Mouse (Mus musculus) kidney, postnatal 25 days (tissue): ENCODE results near the gene Olfr920.

ENCODE experiments used
- DNase-seq, 2 experiments: peaks; one replicate each; pipeline ENCODE4 v3.0.0; 2021; ENCODE audit warnings: mixed read lengths in 2 of 2

Olfr920 gene

GRCm38 (mm10) chr9:38751999-38752398 lies at the start of gene Olfr920:
TSS of gene Olfr920 (plus strand) at chr9:38752299.
- DNase-seq = no peak

GRCm38 (mm10) chr9:38718102-38718501 lies 34.0 kb upstream of the Olfr920 start, which contains the start of gene Vwa5a:
TSS of gene Vwa5a (plus strand) at chr9:38718268.
- DNase-seq = peak in 1 of 2 experiments; percentile 52

GRCm38 (mm10) chr9:38718927-38719441 lies 33.1 kb upstream of the Olfr920 start:
- DNase-seq = peak; percentile 15 to 41

DNA sequence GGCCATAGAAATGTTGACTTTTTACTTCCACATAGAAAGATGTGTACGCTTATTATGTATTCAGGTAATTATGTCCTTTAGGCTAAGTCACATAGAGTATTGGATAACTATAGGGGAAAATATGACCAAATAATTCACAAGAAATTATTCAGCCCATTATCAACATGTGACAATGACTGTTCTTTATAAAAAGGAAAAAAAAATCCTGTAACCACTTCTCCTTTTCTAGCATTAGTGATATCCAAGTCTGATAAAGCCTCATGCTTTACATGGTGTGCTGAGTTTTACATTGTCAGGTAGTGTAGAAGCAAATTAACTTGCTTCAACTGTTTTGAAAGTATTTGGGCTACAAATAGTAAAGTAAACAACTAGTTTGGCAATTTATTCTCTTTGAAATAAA lies 28.1 kb upstream of the Olfr920 start:
- DNase-seq = no peak

- DNase-seq = no peak
Observed at GRCm38 (mm10) chr9:38728218-38728617, 23.9 kb upstream of the Olfr920 start.

DNA sequence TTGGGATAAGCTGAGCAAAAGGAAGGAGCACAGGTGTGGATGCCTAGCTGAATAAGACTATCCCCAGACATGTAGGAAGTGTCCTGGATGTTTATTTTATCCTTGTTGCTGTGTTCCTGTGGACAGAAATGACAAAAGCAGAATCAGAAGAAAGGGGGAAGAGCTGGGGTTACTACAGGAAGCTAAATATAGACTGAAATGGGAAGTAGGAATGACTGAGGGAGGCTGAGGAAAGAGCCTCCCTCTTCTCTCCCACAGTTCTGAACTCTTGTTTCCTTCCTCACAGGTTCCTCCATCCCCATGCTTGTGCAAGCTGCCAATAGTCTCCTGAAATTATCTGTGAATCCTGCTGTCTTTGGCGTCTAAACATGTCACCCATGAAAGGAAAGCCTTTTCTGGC lies 10.7 kb upstream of the Olfr920 start:
- DNase-seq = no peak

DNA sequence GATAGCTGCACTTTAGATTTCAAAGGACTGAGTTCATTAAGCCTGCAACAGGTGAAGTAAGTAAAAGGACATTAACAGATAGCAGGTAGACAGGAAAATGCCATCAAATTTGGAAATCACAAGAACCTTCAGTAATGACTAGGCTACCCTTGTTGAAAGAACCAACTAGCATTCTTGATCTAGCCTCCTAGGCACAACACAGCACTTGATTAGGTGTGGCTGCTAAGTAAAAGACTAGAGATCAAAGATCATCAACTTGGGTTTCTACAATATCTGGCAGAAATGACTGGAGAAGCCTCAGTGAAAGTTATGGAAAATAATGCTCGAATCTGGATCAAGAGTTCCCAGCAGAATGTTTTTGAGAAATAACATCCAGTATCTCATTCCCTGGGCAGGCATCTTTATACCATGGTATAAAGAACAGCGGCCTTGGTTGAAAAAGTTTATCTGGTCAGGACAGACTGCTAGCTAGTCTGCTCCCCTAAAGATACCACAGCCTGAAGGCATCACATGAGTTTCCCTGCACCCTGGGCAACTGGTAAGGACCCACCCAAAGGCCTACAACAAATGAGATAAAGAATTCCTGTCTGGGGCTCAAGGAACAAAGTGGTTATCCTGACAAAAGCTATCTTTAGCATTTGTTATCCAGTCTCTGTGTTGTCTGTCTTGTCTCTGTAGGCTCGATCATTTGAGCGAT lies 7.3 kb upstream of the Olfr920 start:
- DNase-seq = no peak

DNA sequence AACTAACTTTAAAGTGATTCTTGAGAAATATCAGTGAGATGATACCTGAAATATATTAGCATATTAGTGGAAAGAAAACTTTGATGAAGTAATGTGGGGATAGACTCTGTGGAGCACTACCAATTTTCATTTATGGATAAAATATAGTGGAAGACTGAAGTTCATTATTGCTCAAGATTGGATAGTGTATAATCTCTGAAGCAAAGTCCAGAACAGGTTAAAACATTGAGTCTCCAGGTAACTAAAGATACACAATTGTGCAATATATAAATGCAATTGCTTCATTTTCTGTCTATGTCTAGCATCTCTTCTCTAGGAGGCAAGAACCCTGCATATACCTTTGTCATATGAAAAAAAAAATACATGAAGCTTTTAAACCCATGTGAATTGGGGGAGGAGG lies 20.7 kb downstream of the Olfr920 start, which contains the start of gene Olfr921:
Olfr921 (plus strand) TSS at position 301 of the 400 bp plus-strand sequence.
- DNase-seq = no peak

- DNase-seq = no peak
Observed at GRCm38 (mm10) chr9:38792689-38793088, 40.6 kb downstream of the Olfr920 start.

DNA sequence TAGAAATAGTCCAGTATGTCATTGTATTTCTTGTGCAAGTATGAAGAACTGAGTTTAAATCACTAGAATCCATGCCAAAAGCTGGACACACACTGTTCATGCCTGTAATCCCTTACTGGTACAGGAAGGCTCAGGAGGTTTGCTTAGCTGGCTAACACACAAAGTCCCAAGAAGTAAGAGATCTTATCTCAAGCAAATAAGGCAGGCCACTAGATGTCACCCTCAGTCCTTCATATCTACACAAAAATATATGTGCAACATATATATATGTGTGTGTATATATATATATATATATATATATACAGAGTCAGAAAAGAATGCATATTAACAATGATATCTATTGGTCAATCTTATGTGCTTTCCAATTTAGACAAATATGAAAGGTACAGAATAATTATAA lies 53.6 kb downstream of the Olfr920 start:
- no peak for DNase-seq
